ENCODE assay signal across 8 mouse cellular contexts in the genomic region with DNA sequence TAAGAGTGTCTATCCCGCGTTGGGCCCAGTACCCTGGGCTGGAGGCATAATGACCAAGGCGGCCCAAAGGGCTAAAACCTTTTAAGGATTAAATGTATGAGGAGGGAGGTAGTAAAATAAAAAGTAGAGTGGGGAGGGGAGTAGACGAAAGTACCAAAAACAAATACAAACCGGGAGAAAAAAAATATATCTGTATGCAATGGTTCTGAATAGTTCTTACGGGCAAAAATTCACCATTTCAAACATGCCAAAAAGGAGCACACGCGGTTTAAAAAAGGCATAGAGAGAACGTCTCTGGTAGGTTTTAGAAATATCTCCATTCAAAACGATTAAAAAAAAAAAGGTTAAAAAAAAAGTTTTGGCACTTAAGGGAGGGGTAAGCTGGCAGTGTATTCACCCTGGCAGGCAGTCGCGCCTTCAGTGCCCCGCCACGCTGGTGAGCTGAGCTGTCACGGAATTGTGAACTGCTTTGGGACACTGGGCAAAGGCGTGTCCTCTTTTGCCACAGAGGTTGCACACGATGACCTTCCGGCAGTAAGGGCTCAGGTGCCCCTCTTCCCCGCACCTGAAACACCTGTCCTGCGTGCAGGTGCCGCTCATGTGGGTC. TPM values are rescaled to one million over a fixed set of nuclear protein-coding genes. Genes with fewer than 3 reads are reported as not detected.
DNase-seq lines count a peak whose midpoint lies in the region; ATAC-seq lines count a peak whose summit lies in the region.

No protein-coding gene starts in this region.

- peak overlapping the region; percentile 83 for H3K9ac ChIP-seq in hindbrain, embryonic 16.5 days (ENCODE audit: low read depth, low read length)
- peak overlapping the region; percentile 79 for H3K9ac ChIP-seq in liver, embryonic 15.5 days

- WGBS in hindbrain, embryonic 16.5 days = 2% methylated on average over 21 of the region's 21 CpGs
- 5% methylated on average over 21 of the region's 21 CpGs for WGBS in liver, embryonic 15.5 days (ENCODE audit: insufficient replicate concordance)

- H3K4me2 ChIP-seq in hindbrain, embryonic 16.5 days (ENCODE audit: low read length) = peak overlapping the region; percentile 80
- peak overlapping the region; percentile 94 for H3K4me2 ChIP-seq in liver, embryonic 15.5 days

- peak overlapping the region; percentile 86 for H3K4me3 ChIP-seq in hindbrain, embryonic 16.5 days (ENCODE audit: low read length)
- H3K4me3 ChIP-seq in liver, embryonic 15.5 days (replicated peaks) = peak overlapping the region; percentile 76

- ATAC-seq in hindbrain, embryonic 16.5 days = no peak
- peak; percentile 14; the same call in 1 of the 2 replicates for ATAC-seq in liver, embryonic 15.5 days (ENCODE audit: insufficient read depth)

- H3K4me1 ChIP-seq in hindbrain, embryonic 16.5 days (ENCODE audit: control insufficient read depth, insufficient read depth, low read depth, low read length) = peaks cover 35% of the 10 kb centered on the region
- H3K4me1 ChIP-seq in liver, embryonic 15.5 days (replicated peaks) = peaks cover 53% of the 10 kb centered on the region

- peak overlapping the region; percentile 97 for H3K27ac ChIP-seq in hindbrain, embryonic 16.5 days (ENCODE audit: low read depth, low read length)
- peak overlapping the region; percentile 90 for H3K27ac ChIP-seq in liver, embryonic 15.5 days (replicated peaks)

- H3K36me3 ChIP-seq in hindbrain, embryonic 16.5 days (ENCODE audit: control insufficient read depth, insufficient read depth, low read length) = no peaks in the 10 kb centered on the region
- H3K36me3 ChIP-seq in liver, embryonic 15.5 days (replicated peaks) = no peaks in the 10 kb centered on the region

- no peaks in the 10 kb centered on the region for H3K9me3 ChIP-seq in hindbrain, embryonic 16.5 days (ENCODE audit: control insufficient read depth, low read length)
- 0 out of 2 replicates have a peak, but pooled peaks cover 3% of the 10 kb centered on the region for H3K9me3 ChIP-seq in liver, embryonic 15.5 days (replicated peaks)

- peak; percentile 44 to 51 for DNase-seq in cerebellum, postnatal 14 days
- no peak for DNase-seq in cerebellum, adult 8-10 months
- peak; percentile 44 for DNase-seq in embryo, embryonic 11 days
- no peak for DNase-seq in gastrocnemius, postnatal 4 days (ENCODE audit: low spot score in 2 of 2)
- DNase-seq in right cerebral cortex, adult 18-20 months = no peak
- DNase-seq in urinary bladder, postnatal 25 days (ENCODE audit: low spot score) = no peak

- no peaks in the 10 kb centered on the region for H3K27me3 ChIP-seq in hindbrain, embryonic 16.5 days (replicated peaks; ENCODE audit: control insufficient read depth, insufficient read depth, low read length)
- no peaks in the 10 kb centered on the region for H3K27me3 ChIP-seq in liver, embryonic 15.5 days

RNA-seq across cellular contexts. Expression of gene Zcchc3, which starts 1.6 kb away (rescaled TPM):
- 12.5 and 13.8 TPM in 2 replicates for polyA plus RNA-seq in hindbrain, embryonic 16.5 days (2015; fragmentation: Nextera tagmentation; extraction: Ambion mirVana)
- polyA plus RNA-seq in liver, embryonic 15.5 days (2015; fragmentation: Nextera tagmentation; extraction: Ambion mirVana) = 9.1 and 9.5 TPM in 2 replicates
- 10 to 100 TPM; 12.3 to 13.6 TPM for total RNA-seq in gastrocnemius, postnatal 4 days (2021)

RNA-seq across cellular contexts. Expression of gene 6820408C15Rik, which starts 2.1 kb away (rescaled TPM):
- 3.1 and 4.1 TPM in 2 replicates for polyA plus RNA-seq in hindbrain, embryonic 16.5 days (2015; fragmentation: Nextera tagmentation; extraction: Ambion mirVana)
- 0.13 and 0.20 TPM in 2 replicates for polyA plus RNA-seq in liver, embryonic 15.5 days (2015; fragmentation: Nextera tagmentation; extraction: Ambion mirVana)
- total RNA-seq in gastrocnemius, postnatal 4 days (2021) = under 1 TPM; 0.15 to 0.18 TPM

RNA-seq across cellular contexts. Expression of gene Sox12, which starts 15.4 kb away (rescaled TPM):
- polyA plus RNA-seq in hindbrain, embryonic 16.5 days (2015; fragmentation: Nextera tagmentation; extraction: Ambion mirVana) = 10.5 and 11.8 TPM in 2 replicates
- 1.2 and 1.5 TPM in 2 replicates for polyA plus RNA-seq in liver, embryonic 15.5 days (2015; fragmentation: Nextera tagmentation; extraction: Ambion mirVana)
- total RNA-seq in gastrocnemius, postnatal 4 days (2021) = 10 to 100 TPM; 17.6 TPM

RNA-seq across cellular contexts. Expression of gene Nrsn2, which starts 36.8 kb away (rescaled TPM):
- polyA plus RNA-seq in hindbrain, embryonic 16.5 days (2015; fragmentation: Nextera tagmentation; extraction: Ambion mirVana) = 72.0 and 74.0 TPM in 2 replicates
- polyA plus RNA-seq in liver, embryonic 15.5 days (2015; fragmentation: Nextera tagmentation; extraction: Ambion mirVana) = not detected in 2 replicates
- total RNA-seq in gastrocnemius, postnatal 4 days (2021) = under 1 TPM in 1 of 2 experiments, not detected in 1; 0.23 TPM

RNA-seq across cellular contexts. Expression of gene Defb23, which starts 51.2 kb away (rescaled TPM):
- not detected in 2 replicates for polyA plus RNA-seq in hindbrain, embryonic 16.5 days (2015; fragmentation: Nextera tagmentation; extraction: Ambion mirVana)
- polyA plus RNA-seq in liver, embryonic 15.5 days (2015; fragmentation: Nextera tagmentation; extraction: Ambion mirVana) = not detected in 2 replicates
- total RNA-seq in gastrocnemius, postnatal 4 days (2021) = not detected

Comparison
In these comparisons a context has a peak if more than half of its experiments do, and no peak if none do; other contexts are left out.
1. DNase-seq: peak in cerebellum, postnatal 14 days (2 of 2) and embryo, embryonic 11 days (single experiment); none in cerebellum, adult 8-10 months (single experiment), gastrocnemius, postnatal 4 days (0 of 2), right cerebral cortex, adult 18-20 months (single experiment) and urinary bladder, postnatal 25 days (single experiment).